Mouse (Mus musculus) adrenal gland, postnatal 25 days (tissue): ENCODE measurements at regions not wholly inside any gene's neighbourhood (a gene's known extent, or its start where the extent isn't known, plus 50 kb on each side); places are given as distances from the start of the nearest gene placed in this dataset.
"Not testable (repeated sequence)": the region's sequence is repeated elsewhere in the genome, so short reads cannot be mapped to it uniquely, and the experiment has no call there.

Experiments
- DNase-seq: peaks from one replicate; pipeline ENCODE4 v3.0.0; 2021; ENCODE audit warnings: mixed read lengths

DNA sequence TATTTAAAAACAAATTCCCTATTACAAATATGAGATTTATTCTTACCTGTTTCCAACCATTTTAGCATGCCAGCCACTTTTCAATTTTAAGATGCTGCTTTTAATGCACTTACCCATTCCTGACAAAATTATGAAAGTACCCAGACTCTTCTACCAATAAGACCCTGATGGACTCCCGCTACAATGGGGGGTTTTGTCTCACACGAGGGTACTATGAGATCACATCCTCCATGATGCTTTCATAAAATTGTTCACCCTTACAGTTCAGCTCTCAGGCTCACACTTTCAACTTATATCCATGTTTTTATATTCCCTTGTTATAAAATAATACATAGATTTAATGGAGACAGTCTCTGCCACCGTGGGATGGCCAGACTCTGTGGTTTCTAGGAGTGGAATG is 68.1 kb upstream of the Adamts18 start:
- no peak for DNase-seq

DNA sequence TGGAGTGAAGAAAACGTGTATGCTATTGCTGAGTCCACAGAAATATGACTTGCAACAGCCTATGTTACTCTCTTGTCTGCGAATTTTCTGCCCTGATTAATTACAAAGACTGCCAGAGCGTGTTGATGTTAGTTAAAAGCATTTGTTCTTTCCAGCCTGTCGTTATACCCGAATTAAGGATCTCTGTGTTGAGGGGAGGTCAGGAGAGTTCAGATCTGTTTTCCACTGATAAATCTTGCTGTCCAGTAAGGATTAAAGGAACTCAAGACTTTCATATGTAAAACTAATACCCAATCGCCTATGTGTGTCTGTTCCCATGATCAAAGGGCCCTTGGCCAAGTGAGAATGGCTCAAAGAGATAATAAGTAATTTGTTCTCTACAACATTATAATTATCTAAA is 68.7 kb upstream of the Adamts18 start:
- no peak for DNase-seq

DNA sequence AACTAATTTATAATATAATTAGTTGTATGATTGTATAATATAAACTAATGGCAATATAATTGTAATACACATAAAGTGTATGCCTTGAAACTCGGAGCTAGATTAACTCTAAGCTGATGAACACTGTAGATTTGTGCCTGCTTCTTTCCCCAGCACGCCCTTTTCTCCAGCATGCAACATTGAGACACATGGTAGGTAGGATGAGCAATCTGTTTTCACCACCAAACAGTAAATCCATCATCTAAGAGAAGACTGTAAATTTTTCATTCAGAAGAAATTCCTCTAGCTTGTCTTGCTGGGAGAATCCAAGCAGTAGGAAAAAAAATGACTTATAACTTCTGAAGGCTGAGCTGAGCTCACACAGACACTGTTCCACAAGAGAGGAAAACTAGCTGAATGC is 71.8 kb upstream of the Adamts18 start:
- no peak for DNase-seq

DNA sequence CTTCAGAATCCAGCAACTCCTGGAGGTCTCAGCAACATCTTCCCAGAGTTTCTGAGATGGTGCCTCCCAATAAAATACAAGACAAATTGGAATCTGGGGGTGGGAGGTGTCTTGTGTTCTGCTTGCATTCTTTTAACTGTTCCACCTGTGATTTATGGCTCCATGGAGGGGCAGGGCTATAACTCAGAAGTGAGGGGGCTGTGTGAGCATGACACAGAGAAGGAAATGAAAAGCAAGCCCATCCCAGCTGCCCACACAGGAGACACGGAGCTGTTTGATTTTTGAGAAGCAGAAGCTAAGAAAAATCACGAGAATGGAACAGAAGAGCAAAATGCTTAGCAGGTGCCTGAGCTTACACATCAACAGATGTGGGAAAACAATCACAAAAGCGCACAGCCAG is 74.8 kb upstream of the Adamts18 start:
- no peak for DNase-seq

DNA sequence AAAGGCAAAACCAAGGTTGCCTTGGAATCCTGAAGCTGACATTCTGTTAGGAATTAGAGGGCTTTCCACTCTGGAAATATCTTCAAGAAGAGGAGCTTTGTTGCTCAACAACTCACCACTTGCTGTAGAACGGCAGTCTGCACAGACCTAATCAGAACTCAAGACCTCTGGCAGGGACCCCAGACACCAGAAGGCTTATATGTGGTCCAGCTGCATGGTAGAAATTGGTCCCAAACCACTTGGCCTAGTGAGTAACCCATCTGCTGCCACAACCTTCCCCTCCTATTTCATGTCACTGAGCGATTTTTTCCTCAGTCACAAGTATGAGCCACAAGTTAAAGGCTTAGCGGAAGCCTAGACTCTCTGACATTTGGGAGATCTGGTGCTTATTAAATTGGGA is 105.2 kb upstream of the Adamts18 start:
- DNase-seq = no peak

DNA sequence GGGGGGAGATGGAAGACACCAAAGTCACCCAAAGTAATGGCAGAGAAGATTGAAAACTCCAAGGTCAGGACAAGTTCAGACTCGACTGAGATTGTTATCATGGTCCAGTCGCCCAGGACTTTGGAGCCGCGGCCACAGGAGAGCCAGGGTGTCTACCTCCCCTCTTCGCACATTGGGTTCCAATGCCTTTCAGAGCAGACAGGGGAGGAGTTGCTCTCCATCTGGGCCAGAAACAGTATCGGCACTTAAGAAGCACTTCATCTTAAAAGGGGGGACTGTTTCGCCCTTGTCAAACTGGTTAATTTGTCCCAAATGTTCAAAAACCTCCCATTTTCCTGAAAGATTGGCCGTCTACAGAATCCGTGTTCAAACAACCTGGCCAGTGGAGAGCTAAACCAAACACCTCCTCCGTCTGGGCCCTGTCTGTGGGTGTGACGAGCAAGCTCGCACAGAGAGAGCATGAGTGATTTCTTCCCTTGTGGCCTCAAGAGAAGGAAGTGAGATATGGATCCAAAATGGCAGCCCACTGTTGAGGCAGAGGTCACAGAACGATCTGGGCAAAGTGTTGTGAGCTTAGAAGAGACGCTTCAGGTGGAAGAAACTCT is 108.0 kb upstream of the Adamts18 start:
- DNase-seq = no peak

DNA sequence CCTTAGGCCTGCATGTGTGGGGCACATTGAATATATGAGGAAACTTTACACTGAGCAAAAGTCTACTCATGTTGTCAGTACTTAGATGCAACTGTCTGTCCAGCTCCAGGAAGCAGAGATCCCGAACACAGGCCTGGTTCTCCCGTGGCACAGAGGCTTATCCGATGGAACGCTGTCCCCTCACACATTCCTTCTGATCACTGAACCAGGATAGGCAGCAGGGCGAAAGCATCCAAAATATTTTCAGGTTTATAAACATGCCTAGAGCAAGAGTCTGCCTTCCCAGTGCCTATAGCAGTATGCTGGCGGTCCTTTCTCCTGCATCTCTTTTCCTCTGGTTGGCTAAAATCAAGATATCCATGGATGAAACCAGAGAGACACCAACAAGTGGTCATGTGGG is 109.3 kb upstream of the Adamts18 start:
- no peak for DNase-seq

DNA sequence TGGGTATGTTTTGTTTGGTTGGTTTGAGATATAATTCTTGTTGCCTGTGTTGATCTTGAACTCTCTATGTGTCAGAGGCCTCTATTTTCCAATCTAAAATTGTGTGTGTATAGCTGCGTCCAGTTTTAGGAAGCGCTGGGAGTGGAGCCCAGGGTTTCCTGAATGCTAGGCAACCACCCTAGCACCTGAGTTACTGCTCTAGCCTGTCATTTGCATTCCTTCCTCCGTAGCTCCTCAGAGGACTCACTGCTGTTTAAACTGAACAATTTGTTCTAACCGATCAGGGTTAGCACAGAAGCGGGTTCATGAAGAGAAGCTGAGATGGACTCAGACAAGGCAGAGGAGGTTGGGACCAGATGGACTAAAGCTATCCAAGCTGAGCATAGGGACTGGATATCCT is 127.3 kb upstream of the Adamts18 start:
- no peak for DNase-seq

DNA sequence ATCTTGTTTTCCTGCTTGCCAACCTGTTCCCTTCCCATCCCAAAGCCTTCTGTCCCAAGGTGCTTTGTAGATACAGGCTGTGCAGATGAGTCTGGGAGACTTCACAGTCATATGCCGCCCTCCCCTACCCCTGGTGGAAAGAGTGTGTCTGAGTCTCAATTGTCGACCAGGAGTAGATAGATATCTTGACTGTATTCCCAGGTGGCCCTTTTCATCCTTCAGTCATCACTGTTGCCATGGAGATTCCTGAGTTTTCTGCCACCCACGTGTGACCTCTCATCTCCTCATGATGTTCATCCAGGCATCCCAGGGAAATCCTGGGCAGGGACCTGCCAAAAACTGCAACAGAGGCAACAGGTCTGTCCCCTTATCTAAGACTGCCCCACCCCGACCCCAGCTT is 128.1 kb upstream of the Adamts18 start:
- no peak for DNase-seq

DNA sequence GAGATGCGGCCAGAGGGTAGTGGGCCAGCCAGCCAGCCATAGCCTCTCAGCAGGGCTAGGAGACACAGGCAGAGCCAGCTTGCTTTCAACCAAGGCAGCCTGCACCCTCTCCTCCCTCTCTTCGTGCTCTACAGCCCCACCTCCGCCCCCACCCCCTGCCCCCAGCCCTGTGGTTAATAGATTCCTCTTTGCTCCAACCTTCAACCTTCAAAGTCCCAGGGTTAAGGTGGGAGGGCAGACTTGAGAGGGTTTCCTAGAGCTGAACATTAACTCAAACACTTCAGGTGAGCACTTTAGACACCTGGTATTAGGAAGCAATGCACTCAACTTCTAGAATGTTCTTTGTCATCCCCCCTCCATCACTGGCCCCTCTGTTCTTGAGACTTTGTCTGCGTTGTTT is 128.5 kb upstream of the Adamts18 start:
- DNase-seq = no peak

DNA sequence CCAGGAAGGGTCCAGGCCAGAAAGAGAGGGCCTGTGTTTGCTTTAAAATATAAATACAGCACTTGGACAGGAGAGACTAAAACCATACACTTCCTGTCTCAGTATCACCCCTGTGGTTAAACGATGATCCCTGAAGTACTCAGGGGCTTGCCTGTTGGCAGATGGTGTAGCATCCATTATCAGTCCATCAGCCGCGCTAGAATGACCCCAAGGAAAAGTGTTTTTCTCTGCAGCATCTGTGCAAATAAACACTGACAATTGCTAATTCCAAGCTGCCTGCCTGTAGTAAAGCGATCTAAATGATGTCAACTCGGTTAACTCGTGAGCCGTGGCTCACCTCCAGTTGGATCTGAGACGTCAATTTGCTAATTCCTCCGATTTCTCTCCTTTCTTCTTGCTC is 130.4 kb upstream of the Adamts18 start:
- no peak for DNase-seq

DNA sequence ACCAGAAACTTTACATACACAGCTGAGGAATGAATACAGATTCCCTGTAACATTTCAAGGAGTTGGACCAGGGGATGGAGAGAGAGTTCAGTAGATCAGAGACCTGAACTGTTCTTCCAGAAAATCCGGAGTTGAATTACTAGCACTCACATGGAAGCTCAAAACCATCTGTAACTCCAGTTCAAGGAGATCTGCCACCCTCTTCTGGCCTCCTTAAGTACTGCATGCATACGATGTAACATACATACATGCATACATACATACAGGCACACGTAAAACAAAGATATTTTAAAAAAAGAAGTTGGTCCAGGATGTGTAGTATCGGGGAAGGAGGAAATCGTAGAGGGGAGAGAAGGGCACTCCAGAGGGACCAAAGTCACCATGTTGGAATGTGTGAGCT is 131.3 kb upstream of the Adamts18 start:
- no peak for DNase-seq

DNA sequence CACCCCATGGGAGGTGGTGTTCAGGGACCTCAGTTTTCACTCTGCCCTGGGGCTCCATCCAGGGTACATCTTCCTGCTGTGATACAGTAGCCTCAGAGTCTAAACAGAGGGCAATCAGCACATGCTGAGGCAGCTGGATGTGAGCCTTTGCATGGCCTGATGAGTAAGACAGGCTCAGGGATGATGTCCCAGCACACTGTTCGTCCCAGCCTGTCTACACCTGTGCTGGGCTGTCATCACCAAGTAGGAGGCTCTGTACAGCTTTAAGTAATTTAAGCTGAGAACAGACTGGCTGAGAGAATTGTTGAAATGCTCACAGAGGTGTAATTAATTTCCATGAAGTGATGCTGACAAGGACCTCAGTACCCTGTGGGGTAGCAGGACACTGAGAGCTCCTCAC is 132.8 kb upstream of the Adamts18 start:
- DNase-seq = no peak

DNA sequence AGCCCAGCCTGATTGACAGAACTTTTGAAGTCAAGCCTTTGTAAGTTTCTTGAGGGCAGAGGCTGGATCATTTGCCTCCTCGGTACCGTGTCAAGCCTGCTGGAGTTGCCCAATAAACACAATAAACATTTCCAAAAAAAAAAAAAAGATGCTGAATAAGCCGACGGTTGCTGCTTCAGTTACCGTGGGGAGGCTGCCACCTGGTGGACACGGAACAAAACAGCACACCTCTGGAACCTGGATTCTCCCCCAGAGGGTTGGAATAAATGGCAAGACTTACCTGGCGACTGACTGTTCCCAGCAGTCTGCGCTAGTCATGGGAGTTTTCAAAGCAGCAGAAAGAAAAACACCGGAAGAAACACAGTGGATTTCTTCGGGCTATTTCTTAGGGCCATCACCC is 136.3 kb upstream of the Adamts18 start:
- DNase-seq = peak; percentile 68

DNA sequence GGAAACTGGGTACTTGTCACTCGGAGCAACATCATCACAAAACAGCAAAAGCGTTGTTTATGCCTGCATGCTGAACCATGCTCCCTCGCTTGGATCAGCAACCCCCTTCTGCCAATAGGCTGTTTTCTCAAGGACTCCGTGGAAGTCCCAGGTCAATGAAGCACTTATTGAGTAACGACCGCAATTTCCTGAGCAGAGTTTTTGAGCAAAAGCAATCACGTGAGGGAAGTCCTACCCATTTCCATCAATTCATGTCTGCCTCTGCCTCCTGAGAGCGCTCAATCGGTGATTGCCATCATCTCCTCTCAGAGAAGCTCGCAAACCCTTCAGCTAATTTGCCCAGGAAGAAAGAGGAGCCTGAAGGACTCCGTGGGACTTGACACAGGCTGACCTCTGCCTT is 136.9 kb upstream of the Adamts18 start:
- DNase-seq = no peak

DNA sequence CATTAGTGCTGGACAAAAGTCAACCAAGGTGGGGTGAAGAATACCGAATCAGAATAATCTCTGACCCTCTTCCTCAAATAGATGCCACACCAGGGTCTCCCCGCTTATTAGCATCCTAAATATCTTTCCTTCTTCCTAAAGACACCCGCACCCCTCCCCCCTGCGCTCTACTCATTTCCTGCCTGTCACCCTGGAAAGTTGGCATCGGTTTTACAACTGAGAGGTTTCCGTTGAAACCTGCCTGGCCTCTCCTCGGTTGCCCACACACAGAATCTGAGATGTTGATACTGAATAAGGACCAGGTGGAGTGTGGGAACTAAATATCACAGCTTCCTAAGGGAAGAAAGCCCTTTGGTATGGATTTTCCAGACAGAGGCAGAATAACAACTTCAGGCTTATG is 137.4 kb upstream of the Adamts18 start:
- no peak for DNase-seq

DNA sequence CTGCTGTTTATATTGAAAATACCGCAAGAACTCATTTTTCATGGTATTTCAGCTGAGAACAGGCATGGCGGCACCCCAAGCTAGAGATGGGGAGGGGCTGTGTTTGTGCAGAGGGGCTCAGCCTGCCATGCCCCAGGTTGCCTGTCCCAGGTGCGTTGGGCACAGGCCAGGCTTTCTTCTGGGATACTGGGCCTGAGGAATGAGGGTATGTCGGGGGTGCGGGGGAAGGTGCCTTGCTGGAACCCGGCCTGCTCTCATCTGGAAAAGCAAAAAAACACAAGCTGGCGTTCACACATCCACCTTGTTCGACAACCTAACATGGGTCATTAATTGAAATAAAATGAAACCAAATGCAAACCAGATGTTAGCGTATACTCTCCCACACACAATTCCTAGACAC is 142.2 kb upstream of the Adamts18 start:
- no peak for DNase-seq

DNA sequence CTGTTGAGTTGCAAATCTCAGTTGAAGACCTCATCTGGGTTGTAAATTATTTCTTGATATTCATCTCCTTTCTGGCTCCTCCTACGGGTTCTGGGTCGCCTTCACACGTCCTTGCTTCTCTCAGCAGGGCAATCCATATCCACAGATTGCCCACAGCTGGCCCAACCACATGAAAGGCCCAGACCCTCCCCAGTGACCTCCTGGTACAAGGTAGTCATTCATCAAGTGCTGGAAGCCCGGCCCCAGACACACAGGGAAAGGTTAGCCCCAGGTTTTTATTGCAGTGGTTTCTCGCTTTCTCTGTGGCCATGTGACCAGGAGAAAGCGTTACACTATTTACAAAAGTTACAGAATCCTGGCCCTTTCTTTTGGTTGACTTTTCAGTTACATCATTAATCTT is 134.5 kb upstream of the Nudt7 start:
- DNase-seq = peak; percentile 34

DNA sequence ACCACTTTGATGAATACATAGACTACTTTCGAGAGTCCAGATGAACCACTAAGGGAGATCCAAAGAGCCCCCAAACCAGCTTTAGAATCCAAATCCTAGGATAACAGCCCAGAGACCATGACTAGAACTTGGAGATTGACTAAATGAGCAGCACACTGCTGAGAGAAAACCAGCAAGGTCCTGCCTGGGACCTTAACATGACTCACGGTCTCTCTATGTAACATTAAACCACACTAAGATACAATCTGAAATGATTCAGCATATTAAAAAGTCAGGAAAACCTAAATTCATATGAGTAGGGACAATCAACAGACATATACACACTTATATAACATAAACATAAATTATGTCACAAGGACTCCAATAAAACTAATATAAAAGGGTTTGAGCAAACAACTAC is 131.7 kb upstream of the Nudt7 start:
- no peak for DNase-seq

DNA sequence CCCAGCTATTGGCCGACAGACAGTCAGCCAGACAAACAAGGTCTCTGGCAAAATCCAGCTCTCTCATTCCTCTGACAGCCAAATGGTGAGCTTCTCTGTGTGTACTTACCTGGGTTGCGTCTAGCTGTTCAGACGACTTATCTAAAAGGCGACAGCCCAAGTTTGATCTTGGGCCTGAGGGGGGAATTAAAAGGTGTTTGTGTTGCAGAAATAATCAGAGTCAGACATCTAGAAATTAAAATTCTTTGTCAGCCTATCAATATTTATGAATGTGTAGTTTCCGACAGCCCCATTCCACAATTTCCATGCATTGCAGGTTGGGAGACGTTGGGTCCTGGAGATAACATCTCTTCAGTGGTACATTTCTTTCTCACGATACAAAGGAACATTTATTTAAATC is 128.9 kb upstream of the Nudt7 start:
- no peak for DNase-seq

DNA sequence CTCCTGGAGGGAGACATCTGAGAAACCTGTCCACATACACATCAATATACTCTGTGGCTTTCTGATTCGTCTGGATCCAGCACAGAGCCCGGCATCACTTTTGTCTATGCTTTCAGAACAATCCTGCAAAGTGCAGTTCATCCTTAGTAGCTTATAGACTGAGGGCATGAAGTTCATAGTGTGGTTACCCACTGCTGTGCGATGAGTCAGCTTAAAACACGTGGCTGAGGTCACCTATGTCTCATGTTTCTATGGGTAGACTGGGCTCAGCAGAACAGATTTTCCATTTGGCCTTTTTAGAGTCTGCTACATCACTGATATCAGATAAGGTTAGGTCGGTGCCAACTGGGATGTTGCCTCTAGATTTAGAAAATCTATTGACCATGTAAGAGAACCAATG is 126.8 kb upstream of the Nudt7 start:
- no peak for DNase-seq

DNA sequence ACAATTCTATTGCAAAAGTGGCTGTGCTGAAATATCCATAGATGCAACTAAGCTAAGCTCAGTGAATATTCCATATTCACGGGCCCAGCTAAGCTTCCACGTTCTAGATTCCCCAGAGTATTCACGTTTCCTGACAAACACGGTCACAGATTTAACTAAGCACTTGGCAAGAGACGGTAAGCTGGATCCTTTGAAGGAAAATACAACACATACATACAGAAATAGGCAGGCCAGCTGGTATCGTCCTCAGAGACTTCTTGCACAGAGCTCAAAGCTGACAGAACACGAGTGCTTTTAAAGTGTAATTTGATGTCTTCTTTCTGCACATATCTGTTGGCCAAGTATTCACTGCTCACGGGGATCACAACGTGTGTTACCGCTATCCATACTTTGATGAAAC is 126.3 kb upstream of the Nudt7 start:
- no peak for DNase-seq

DNA sequence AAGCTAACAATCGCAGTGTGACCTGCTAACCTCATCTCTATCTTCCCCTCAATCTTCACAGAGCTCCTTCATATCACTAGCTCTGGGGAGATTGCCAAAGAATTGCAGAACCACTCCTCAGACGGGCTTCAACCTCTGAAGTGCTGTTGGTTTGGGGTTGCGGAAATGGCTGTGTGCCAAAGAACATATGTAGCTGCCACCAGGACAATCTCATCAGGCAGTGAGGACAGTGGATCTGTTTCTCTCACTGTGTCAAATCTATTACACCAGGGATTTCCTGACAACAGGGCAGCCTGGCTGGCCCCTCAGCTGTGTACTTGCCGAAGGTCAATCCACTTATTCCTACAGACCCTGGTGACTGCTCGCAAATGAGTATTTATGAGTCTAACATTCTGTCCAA is 115.0 kb upstream of the Nudt7 start:
- DNase-seq = no peak

DNA sequence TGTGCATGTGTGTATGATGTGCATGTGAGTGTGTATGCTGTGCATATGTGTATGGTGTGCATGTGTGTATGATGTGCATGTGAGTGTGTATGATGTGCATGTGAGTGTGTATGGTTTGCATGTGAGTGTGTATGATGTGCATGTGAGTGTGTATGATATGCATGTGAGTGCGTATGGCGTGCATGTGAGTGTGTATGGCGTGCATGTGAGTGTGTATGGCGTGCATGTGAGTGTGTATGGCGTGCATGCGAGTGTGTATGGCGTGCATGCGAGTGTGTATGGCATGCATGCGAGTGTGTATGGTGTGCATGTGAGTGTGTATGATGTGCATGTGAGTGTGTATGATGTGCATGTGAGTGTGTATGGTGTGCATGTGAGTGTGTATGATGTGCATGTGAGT is 103.2 kb upstream of the Nudt7 start:
- not testable (repeated sequence) for DNase-seq

DNA sequence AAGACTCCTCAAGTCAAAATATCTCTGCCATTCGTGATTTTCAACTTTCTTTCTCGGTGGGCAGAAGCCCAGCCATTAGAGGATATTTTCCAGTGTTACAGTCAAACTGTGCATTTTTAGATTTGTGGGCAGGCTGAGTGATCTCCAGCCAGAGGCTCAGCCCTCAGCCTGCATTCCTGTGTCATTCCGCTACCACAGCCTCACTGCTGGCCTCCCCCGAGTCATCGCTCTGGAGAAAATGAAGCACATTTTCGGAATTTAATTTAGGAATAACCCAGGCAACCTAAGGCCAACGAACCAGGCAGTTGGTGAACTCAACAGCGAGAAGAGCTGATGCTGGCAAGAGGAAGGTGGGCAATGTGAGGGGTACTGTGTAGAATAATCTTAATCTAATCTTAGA is 80.9 kb upstream of the Nudt7 start:
- no peak for DNase-seq
